Mouse (Mus musculus): Measurements from ENCODE around the gene Mapk1. TPM values are rescaled to one million over a fixed set of nuclear protein-coding genes. Genes with fewer than 3 reads are reported as not detected.

Gene Mapk1
- polyA plus RNA-seq, 1 experiment from 2014 or later: 88.6 TPM

- no peaks in the 10 kb centered on the region for H3K27me3 ChIP-seq (replicated peaks; ENCODE audit: control insufficient read depth, insufficient read depth, low read length)
- no peak overlapping the region for H3K4me3 ChIP-seq (ENCODE audit: low read depth, low read length)
- peaks cover 29% of the 10 kb centered on the region for H3K36me3 ChIP-seq (ENCODE audit: control insufficient read depth, insufficient read depth)
- no peak overlapping the region for H3K4me2 ChIP-seq (replicated peaks; ENCODE audit: low read depth)
- no peak overlapping the region for H3K9ac ChIP-seq (ENCODE audit: low read depth, low read length)
- no peaks in the 10 kb centered on the region for H3K9me3 ChIP-seq (ENCODE audit: control insufficient read depth)
- H3K4me1 ChIP-seq (replicated peaks; ENCODE audit: control insufficient read depth, insufficient read depth, low read length): no peaks in the 10 kb centered on the region
- TF ChIP-seq CTCF (IDR thresholded peaks at IDR 0.05; ENCODE audit: low read depth): no peak
- ATAC-seq: peak; percentile 73
- 78% methylated on average over 6 of the region's 6 CpGs for WGBS
- H3K27ac ChIP-seq (ENCODE audit: low read depth, low read length): peak overlapping the region; percentile 47
Observed at GRCm38 (mm10) chr16:17082121-17082792, 99.1 kb downstream of the Mapk1 start.

GRCm38 (mm10) chr16:17085636-17086035 lies 102.5 kb downstream of the Mapk1 start:
- WGBS: 74% methylated on average over 4 of the region's 4 CpGs
- Histone ChIP-seq H3K9ac (ENCODE audit: low read depth, low read length) (no peak overlapping the region), H3K36me3 (ENCODE audit: control insufficient read depth, insufficient read depth) (peaks cover 63% of the 10 kb centered on the region), H3K4me2 (replicated peaks; ENCODE audit: low read depth) (no peak overlapping the region), H3K4me1 (replicated peaks; ENCODE audit: control insufficient read depth, insufficient read depth, low read length) (no peaks in the 10 kb centered on the region), H3K27ac (ENCODE audit: low read depth, low read length) (peak overlapping the region; percentile 22), H3K4me3 (ENCODE audit: low read depth, low read length) (no peak overlapping the region), H3K9me3 (ENCODE audit: control insufficient read depth) (no peaks in the 10 kb centered on the region), H3K27me3 (replicated peaks; ENCODE audit: control insufficient read depth, insufficient read depth, low read length) (no peaks in the 10 kb centered on the region)
- no peak for ATAC-seq
- no peak for TF ChIP-seq CTCF (IDR thresholded peaks at IDR 0.05; ENCODE audit: low read depth)

DNA sequence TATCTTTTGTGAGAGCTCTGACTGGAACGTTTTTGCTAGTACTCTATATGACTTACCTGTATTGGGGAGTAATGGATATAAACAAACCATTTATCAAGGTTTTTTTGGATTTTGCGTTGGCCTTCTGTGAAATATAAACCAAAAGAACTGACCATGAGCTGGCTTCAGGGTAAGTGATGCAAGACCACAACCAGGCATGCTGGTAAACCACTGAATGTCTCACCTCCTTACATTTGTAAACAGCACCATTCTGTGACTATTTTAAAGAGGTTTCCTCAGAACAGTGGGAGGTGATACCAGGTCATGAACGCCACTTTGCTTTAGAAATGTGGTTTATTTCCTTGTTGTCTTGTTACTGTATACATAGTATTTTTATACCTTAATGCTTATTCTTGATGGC lies 103.1 kb downstream of the Mapk1 start:
- no peaks in the 10 kb centered on the region for H3K27me3 ChIP-seq (replicated peaks; ENCODE audit: control insufficient read depth, insufficient read depth, low read length)
- no peak overlapping the region for H3K27ac ChIP-seq (ENCODE audit: low read depth, low read length)
- H3K4me2 ChIP-seq (replicated peaks; ENCODE audit: low read depth): no peak overlapping the region
- peaks cover 69% of the 10 kb centered on the region for H3K36me3 ChIP-seq (ENCODE audit: control insufficient read depth, insufficient read depth)
- no peaks in the 10 kb centered on the region for H3K9me3 ChIP-seq (ENCODE audit: control insufficient read depth)
- TF ChIP-seq CTCF (IDR thresholded peaks at IDR 0.05; ENCODE audit: low read depth): no peak
- H3K4me1 ChIP-seq (replicated peaks; ENCODE audit: control insufficient read depth, insufficient read depth, low read length): no peaks in the 10 kb centered on the region
- no peak for ATAC-seq
- H3K9ac ChIP-seq (ENCODE audit: low read depth, low read length): no peak overlapping the region
- H3K4me3 ChIP-seq (ENCODE audit: low read depth, low read length): no peak overlapping the region
- WGBS: 57% methylated on average over 3 of the region's 3 CpGs

DNA sequence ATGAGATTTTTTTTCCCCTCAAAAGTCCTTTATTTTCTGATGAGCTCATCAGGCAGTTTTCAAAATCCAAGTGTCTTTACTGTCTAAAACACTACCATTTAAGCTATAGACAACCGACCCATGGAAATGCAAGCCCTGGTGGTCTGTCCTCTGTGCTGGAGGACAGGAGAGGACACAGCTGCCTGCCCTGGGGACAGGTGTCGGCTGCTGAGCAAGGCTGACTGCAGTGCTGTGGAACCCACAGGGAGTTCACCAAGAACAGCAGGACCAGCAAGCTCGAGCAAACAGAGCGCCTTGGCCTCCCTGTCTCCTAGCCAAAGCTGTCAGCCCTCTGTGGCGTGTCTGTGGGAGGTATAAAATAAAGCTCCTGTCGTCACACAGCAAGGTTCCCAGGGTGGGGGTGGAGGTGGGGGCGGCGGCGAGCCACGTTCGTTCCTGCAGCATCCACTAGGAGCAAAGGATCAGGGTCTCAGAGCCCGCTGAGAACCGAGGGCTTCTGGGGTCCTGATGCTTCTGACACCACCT lies 103.5 kb downstream of the Mapk1 start:
- TF ChIP-seq CTCF (IDR thresholded peaks at IDR 0.05; ENCODE audit: low read depth): no peak
- WGBS: 75% methylated on average over 13 of the region's 13 CpGs

DNA sequence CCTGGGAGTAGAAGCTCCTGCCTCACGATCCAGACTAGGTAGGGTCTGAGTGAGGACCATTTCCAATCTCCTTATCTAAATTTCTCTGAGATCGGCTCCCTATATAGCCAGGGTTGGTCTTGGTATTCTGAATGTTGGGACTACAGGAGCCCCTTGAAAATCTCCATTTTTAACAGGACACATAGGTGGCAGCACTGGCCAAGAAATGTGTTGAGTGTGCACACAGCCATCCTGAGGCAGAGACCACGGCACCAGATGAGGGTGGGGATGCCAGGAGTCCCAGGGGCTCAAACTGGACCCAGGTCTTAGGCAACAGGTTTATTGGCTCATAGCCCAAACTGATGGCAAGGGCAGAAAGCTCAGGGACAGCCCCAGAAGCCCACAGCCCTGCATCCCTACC lies 105.2 kb downstream of the Mapk1 start:
- 67% methylated on average over 3 of the region's 3 CpGs for WGBS
- Histone ChIP-seq H3K4me3 (ENCODE audit: low read depth, low read length) (no peak overlapping the region), H3K36me3 (ENCODE audit: control insufficient read depth, insufficient read depth) (peaks cover 87% of the 10 kb centered on the region), H3K9ac (ENCODE audit: low read depth, low read length) (no peak overlapping the region), H3K4me1 (replicated peaks; ENCODE audit: control insufficient read depth, insufficient read depth, low read length) (no peaks in the 10 kb centered on the region), H3K27me3 (replicated peaks; ENCODE audit: control insufficient read depth, insufficient read depth, low read length) (no peaks in the 10 kb centered on the region), H3K27ac (ENCODE audit: low read depth, low read length) (no peak overlapping the region), H3K9me3 (ENCODE audit: control insufficient read depth) (no peaks in the 10 kb centered on the region), H3K4me2 (replicated peaks; ENCODE audit: low read depth) (no peak overlapping the region)
- no peak for ATAC-seq
- TF ChIP-seq CTCF (IDR thresholded peaks at IDR 0.05; ENCODE audit: low read depth): no peak

More for the DNA sequence above, 103.5 kb downstream of the Mapk1 start:
- no peak overlapping the region for H3K4me2 ChIP-seq (replicated peaks; ENCODE audit: low read depth)
- ATAC-seq: no peak
- H3K4me1 ChIP-seq (replicated peaks; ENCODE audit: control insufficient read depth, insufficient read depth, low read length): no peaks in the 10 kb centered on the region
- no peaks in the 10 kb centered on the region for H3K27me3 ChIP-seq (replicated peaks; ENCODE audit: control insufficient read depth, insufficient read depth, low read length)
- H3K9me3 ChIP-seq (ENCODE audit: control insufficient read depth): no peaks in the 10 kb centered on the region
- no peak overlapping the region for H3K27ac ChIP-seq (ENCODE audit: low read depth, low read length)
- H3K9ac ChIP-seq (ENCODE audit: low read depth, low read length): no peak overlapping the region
- no peak overlapping the region for H3K4me3 ChIP-seq (ENCODE audit: low read depth, low read length)
- peaks cover 74% of the 10 kb centered on the region for H3K36me3 ChIP-seq (ENCODE audit: control insufficient read depth, insufficient read depth)

DNA sequence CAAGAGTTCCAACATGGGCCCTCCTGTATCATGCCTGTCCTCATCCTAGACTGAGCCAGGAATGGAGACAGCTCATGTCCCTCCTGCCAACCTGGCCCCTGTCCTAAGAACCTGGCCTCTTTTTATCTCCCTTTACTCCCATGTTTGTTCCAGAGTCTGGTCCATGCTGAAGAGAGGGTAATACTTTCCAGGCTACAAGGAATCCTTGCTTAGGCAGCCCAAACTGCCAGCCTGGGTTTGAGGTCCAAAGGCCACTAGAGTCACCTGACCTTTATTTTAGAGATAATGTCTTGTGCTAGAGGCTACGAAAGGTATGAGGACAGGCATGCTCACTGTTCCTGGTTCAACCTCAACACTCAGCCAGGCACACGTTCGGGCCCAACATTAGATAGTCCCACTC lies 113.8 kb downstream of the Mapk1 start:
- Histone ChIP-seq H3K27ac (ENCODE audit: low read depth, low read length) (peak overlapping the region; percentile 52), H3K4me2 (replicated peaks; ENCODE audit: low read depth) (no peak overlapping the region), H3K27me3 (replicated peaks; ENCODE audit: control insufficient read depth, insufficient read depth, low read length) (no peaks in the 10 kb centered on the region), H3K4me1 (replicated peaks; ENCODE audit: control insufficient read depth, insufficient read depth, low read length) (no peaks in the 10 kb centered on the region), H3K9ac (ENCODE audit: low read depth, low read length) (no peak overlapping the region), H3K36me3 (ENCODE audit: control insufficient read depth, insufficient read depth) (peaks cover 73% of the 10 kb centered on the region), H3K9me3 (ENCODE audit: control insufficient read depth) (no peaks in the 10 kb centered on the region), H3K4me3 (ENCODE audit: low read depth, low read length) (no peak overlapping the region)
- peak; percentile 76 for ATAC-seq
- no peak for TF ChIP-seq CTCF (IDR thresholded peaks at IDR 0.05; ENCODE audit: low read depth)
- WGBS: 54% methylated on average over 3 of the region's 3 CpGs

Other genes with a start within 250 kb of the Mapk1 start
- 0.12 and 0.21 TPM in 2 replicates for gene Spag6l, start 153.9 kb upstream of the Mapk1 start, polyA plus RNA-seq (2015; fragmentation: Nextera tagmentation; extraction: Ambion mirVana)
- 0.24 TPM in 1 of 2 replicates, not detected in the other for gene Igll1, start 119.4 kb upstream of the Mapk1 start, polyA plus RNA-seq (2015; fragmentation: Nextera tagmentation; extraction: Ambion mirVana)
- 24.3 and 25.1 TPM in 2 replicates for gene Top3b, start 112.6 kb upstream of the Mapk1 start, polyA plus RNA-seq (2015; fragmentation: Nextera tagmentation; extraction: Ambion mirVana)
- 0.73 and 1.5 TPM in 2 replicates for gene Vpreb1, start 112.5 kb upstream of the Mapk1 start, polyA plus RNA-seq (2015; fragmentation: Nextera tagmentation; extraction: Ambion mirVana)
- gene Ppm1f, start 86.9 kb upstream of the Mapk1 start, polyA plus RNA-seq (2015; fragmentation: Nextera tagmentation; extraction: Ambion mirVana): 4.7 and 4.8 TPM in 2 replicates
- 3.4 and 3.6 TPM in 2 replicates for gene Ypel1, start 86.3 kb downstream of the Mapk1 start, polyA plus RNA-seq (2015; fragmentation: Nextera tagmentation; extraction: Ambion mirVana)
- 71.9 and 78.7 TPM in 2 replicates for gene Ppil2, start 127.9 kb downstream of the Mapk1 start, polyA plus RNA-seq (2015; fragmentation: Nextera tagmentation; extraction: Ambion mirVana)
- gene 2610318N02Rik, start 141.8 kb downstream of the Mapk1 start, polyA plus RNA-seq (2015; fragmentation: Nextera tagmentation; extraction: Ambion mirVana): 7.1 and 7.9 TPM in 2 replicates
- 67.9 and 70.3 TPM in 2 replicates for gene Sdf2l1, start 149.0 kb downstream of the Mapk1 start, polyA plus RNA-seq (2015; fragmentation: Nextera tagmentation; extraction: Ambion mirVana)
- gene Ydjc, start 161.2 kb downstream of the Mapk1 start, polyA plus RNA-seq (2015; fragmentation: Nextera tagmentation; extraction: Ambion mirVana): 24.6 and 28.8 TPM in 2 replicates
- gene Ccdc116, start 163.8 kb downstream of the Mapk1 start, polyA plus RNA-seq (2015; fragmentation: Nextera tagmentation; extraction: Ambion mirVana): 1.7 and 2.0 TPM in 2 replicates
- 294 and 319 TPM in 2 replicates for gene Ube2l3, start 219.3 kb downstream of the Mapk1 start, polyA plus RNA-seq (2015; fragmentation: Nextera tagmentation; extraction: Ambion mirVana)
- 0.14 and 0.21 TPM in 2 replicates for gene Rimbp3, start 225.2 kb downstream of the Mapk1 start, polyA plus RNA-seq (2015; fragmentation: Nextera tagmentation; extraction: Ambion mirVana)

All from intestine, postnatal 0 days (tissue).